Mouse (Mus musculus) MEL (cell line): ENCODE results near the gene Trim46. TPM values are rescaled to one million over a fixed set of nuclear protein-coding genes. Genes with fewer than 3 reads are reported as not detected.

Experiments used
- DNase-seq: peaks from one replicate; pipeline ENCODE4 v3.0.0; 2011; ENCODE audit warnings: low read depth, low spot score
- H3K27ac ChIP-seq: 2 replicates; pipeline ENCODE4 v1.5.1; 2012; ENCODE audit warnings: low read depth, mild to moderate bottlenecking, control low read depth, low read length, moderate library complexity; ENCODE audit not compliant: control insufficient read depth
- H3K27me3 ChIP-seq, 2 experiments: fragments of 150-350 bp in 1 of 2; sonication (generic) in 1 of 2; 2 replicates each; pipeline ENCODE4 v1.6.1; 2012; ENCODE audit warnings: low read length in 2 of 2, mild to moderate bottlenecking in 2 of 2, improper control_type of control experiment in 1 of 2, moderate library complexity in 1 of 2; ENCODE audit not compliant: insufficient read depth in 2 of 2, control insufficient read depth in 1 of 2
- H3K36me3 ChIP-seq, 2 experiments: 2 replicates each; pipeline ENCODE4 v1.6.1; 2012 to 2014; ENCODE audit warnings: low read length in 2 of 2, improper control_type of control experiment in 1 of 2, inconsistent platforms in 1 of 2, mild to moderate bottlenecking in 1 of 2; ENCODE audit not compliant: insufficient read depth in 2 of 2, control insufficient read depth in 1 of 2
- H3K4me1 ChIP-seq, 2 experiments: fragments of 150-350 bp in 1 of 2; sonication (generic) in 1 of 2; 2 replicates each; pipeline ENCODE4 v1.6.1; 2012; ENCODE audit warnings: low read length in 2 of 2, improper control_type of control experiment in 1 of 2, mild to moderate bottlenecking in 1 of 2; ENCODE audit not compliant: insufficient read depth in 2 of 2, control insufficient read depth in 1 of 2
- H3K4me3 ChIP-seq, 2 experiments: fragments of 150-350 bp in 1 of 2; sonication (generic) in 1 of 2; 2 replicates each; pipeline ENCODE4 v1.5.1; 2012; ENCODE audit warnings: low read depth in 2 of 2, low read length in 2 of 2, mild to moderate bottlenecking in 2 of 2, moderate library complexity in 2 of 2, control low read depth in 1 of 2, improper control_type of control experiment in 1 of 2; ENCODE audit not compliant: control insufficient read depth in 1 of 2, insufficient read depth in 1 of 2
- H3K79me2 ChIP-seq: 2 replicates; pipeline ENCODE4 v1.6.1; 2012; ENCODE audit warnings: mild to moderate bottlenecking, low read length, moderate library complexity; ENCODE audit not compliant: control insufficient read depth, poor library complexity, insufficient read depth
- H3K9ac ChIP-seq: 2 replicates; pipeline ENCODE4 v1.6.1; 2012; ENCODE audit warnings: low read depth, mild to moderate bottlenecking, control low read depth, low read length, moderate library complexity; ENCODE audit not compliant: control insufficient read depth, poor library complexity, severe bottlenecking
- H3K9me3 ChIP-seq: fragments of 150-350 bp; sonication (generic); replicated peaks from 2 replicates; pipeline ENCODE4 v1.6.1; 2012; ENCODE audit warnings: mild to moderate bottlenecking, low read length, improper control_type of control experiment, moderate library complexity; ENCODE audit not compliant: insufficient read depth
- BHLHE40 ChIP-seq: IDR thresholded peaks from 2 replicates; pipeline ENCODE4 v1.6.1; 2012; ENCODE audit warnings: low read depth, mild to moderate bottlenecking, inconsistent platforms, low read length, improper control_type of control experiment, borderline replicate concordance
- CHD1 ChIP-seq: IDR thresholded peaks from 2 replicates; pipeline ENCODE4 v1.6.1; 2012; ENCODE audit warnings: low read depth, mild to moderate bottlenecking, inconsistent platforms, low read length, improper control_type of control experiment
- E2F4 ChIP-seq: IDR thresholded peaks from 2 replicates; pipeline ENCODE4 v1.6.1; 2011; ENCODE audit warnings: low read depth, low read length, improper control_type of control experiment, borderline replicate concordance
- ELF1 ChIP-seq: IDR thresholded peaks from 2 replicates; pipeline ENCODE4 v1.6.1; 2014; ENCODE audit warnings: low read depth, mild to moderate bottlenecking, inconsistent platforms, low read length, improper control_type of control experiment, moderate library complexity
- EP300 ChIP-seq, 2 experiments: IDR thresholded peaks; 2 replicates each; pipeline ENCODE4 v1.6.1; 2011; ENCODE audit warnings: improper control_type of control experiment in 2 of 2, low read length in 2 of 2, low read depth in 1 of 2, mild to moderate bottlenecking in 1 of 2
- GABPA ChIP-seq: IDR thresholded peaks from 2 replicates; pipeline ENCODE4 v1.6.1; 2012; ENCODE audit warnings: low read depth, mild to moderate bottlenecking, inconsistent platforms, low read length, improper control_type of control experiment, moderate library complexity
- GATA1 ChIP-seq: IDR thresholded peaks from 2 replicates; pipeline ENCODE4 v1.6.1; 2011; ENCODE audit warnings: low read depth, low read length, improper control_type of control experiment
- MAFK ChIP-seq: IDR thresholded peaks from 2 replicates; pipeline ENCODE4 v1.6.1; 2011; ENCODE audit warnings: low read depth, mild to moderate bottlenecking, low read length, improper control_type of control experiment, borderline replicate concordance
- MAX ChIP-seq: IDR thresholded peaks from 2 replicates; pipeline ENCODE4 v1.6.1; 2011; ENCODE audit warnings: low read length, improper control_type of control experiment
- MEF2A ChIP-seq: IDR thresholded peaks from 2 replicates; pipeline ENCODE4 v1.6.1; 2014; ENCODE audit warnings: low read depth, mild to moderate bottlenecking, inconsistent platforms, low read length, improper control_type of control experiment; ENCODE audit not compliant: poor library complexity, insufficient replicate concordance, severe bottlenecking; ENCODE audit errors: extremely low read depth
- MXI1 ChIP-seq: IDR thresholded peaks from 2 replicates; pipeline ENCODE4 v1.6.1; 2011; ENCODE audit warnings: mild to moderate bottlenecking, low read depth, low read length, improper control_type of control experiment
- MYB ChIP-seq: IDR thresholded peaks from 2 replicates; pipeline ENCODE4 v1.6.1; 2011; ENCODE audit warnings: mild to moderate bottlenecking, low read depth, low read length, improper control_type of control experiment
- MYC ChIP-seq: IDR thresholded peaks from 2 replicates; pipeline ENCODE4 v1.6.1; 2011; ENCODE audit warnings: low read depth, mild to moderate bottlenecking, low read length, improper control_type of control experiment, moderate library complexity
- NELFE ChIP-seq: IDR thresholded peaks from 2 replicates; pipeline ENCODE4 v1.6.1; 2011; ENCODE audit warnings: low read depth, low read length, improper control_type of control experiment
- NRF1 ChIP-seq: IDR thresholded peaks from 2 replicates; pipeline ENCODE4 v1.6.1; 2014; ENCODE audit warnings: low read depth, mild to moderate bottlenecking, inconsistent platforms, low read length, improper control_type of control experiment, moderate library complexity; ENCODE audit not compliant: poor library complexity, insufficient read depth, severe bottlenecking
- POLR2A ChIP-seq, 2 experiments: IDR thresholded peaks; 2 replicates each; pipeline ENCODE4 v1.6.1; 2011 to 2012; ENCODE audit warnings: low read length in 2 of 2, mild to moderate bottlenecking in 2 of 2, control low read depth in 1 of 2, improper control_type of control experiment in 1 of 2, low read depth in 1 of 2, moderate library complexity in 1 of 2; ENCODE audit not compliant: control insufficient read depth in 1 of 2, insufficient read depth in 1 of 2, poor library complexity in 1 of 2
- POLR2AphosphoS2 ChIP-seq: IDR thresholded peaks from 2 replicates; pipeline ENCODE4 v1.6.1; 2011; ENCODE audit warnings: low read length, improper control_type of control experiment
- POLR2AphosphoS5 ChIP-seq: IDR thresholded peaks from 2 replicates; pipeline ENCODE4 v1.6.1; 2012; ENCODE audit warnings: low read depth, borderline replicate concordance, mild to moderate bottlenecking, inconsistent platforms, low read length, moderate library complexity, mixed read lengths
- RAD21 ChIP-seq: IDR thresholded peaks from 2 replicates; pipeline ENCODE4 v1.6.1; 2011; ENCODE audit warnings: mild to moderate bottlenecking, low read depth, low read length, improper control_type of control experiment
- SMC3 ChIP-seq: IDR thresholded peaks from 2 replicates; pipeline ENCODE4 v1.6.1; 2011; ENCODE audit warnings: low read depth, low read length, improper control_type of control experiment
- TAL1 ChIP-seq: IDR thresholded peaks from 2 replicates; pipeline ENCODE4 v1.6.1; 2012; ENCODE audit warnings: mild to moderate bottlenecking, inconsistent platforms, low read length, moderate library complexity, mixed read lengths
- USF1 ChIP-seq: IDR thresholded peaks from 2 replicates; pipeline ENCODE4 v1.6.1; 2014; ENCODE audit warnings: low read depth, mild to moderate bottlenecking, inconsistent platforms, low read length, improper control_type of control experiment, moderate library complexity
- USF2 ChIP-seq, 2 experiments: IDR thresholded peaks; 2 replicates each; pipeline ENCODE4 v1.6.1; 2011 to 2012; ENCODE audit warnings: improper control_type of control experiment in 2 of 2, low read length in 2 of 2, borderline replicate concordance in 1 of 2, inconsistent platforms in 1 of 2, low read depth in 1 of 2, mild to moderate bottlenecking in 1 of 2; ENCODE audit not compliant: insufficient read depth in 1 of 2
- ZKSCAN1 ChIP-seq: IDR thresholded peaks from 2 replicates; pipeline ENCODE4 v1.6.1; 2012; ENCODE audit warnings: low read depth, mild to moderate bottlenecking, inconsistent platforms, low read length, improper control_type of control experiment, moderate library complexity
- ZMIZ1 ChIP-seq: IDR thresholded peaks from 2 replicates; pipeline ENCODE4 v1.6.1; 2012; ENCODE audit warnings: low read depth, mild to moderate bottlenecking, inconsistent platforms, low read length, improper control_type of control experiment, moderate library complexity
- polyA plus RNA-seq, 2 experiments: library from polyadenylated mRNA; stranded (reverse) in 1 of 2; unstranded in 1 of 2; fragments of >175 nt in 1 of 2; fragments of >200 nt in 1 of 2; gene quantifications; 2 replicates each; pipeline versions ENCODE4 v1.2.1 to v1.2.4; 2012; ENCODE audit warnings: low replicate concordance in 2 of 2, low read depth in 1 of 2; ENCODE audit not compliant: insufficient read length in 2 of 2, insufficient read depth in 1 of 2, missing spikeins in 1 of 2
- total RNA-seq: library from RNA; depleted of rRNA; stranded (reverse); fragments of 300-350 nt; gene quantifications from 2 replicates; pipeline ENCODE4 v1.2.3, GENCODE M21; 2012

Gene Trim46
- total and polyA plus RNA-seq, 3 experiments, result 3.3 to 7.7 TPM; not detected in 1

DNA sequence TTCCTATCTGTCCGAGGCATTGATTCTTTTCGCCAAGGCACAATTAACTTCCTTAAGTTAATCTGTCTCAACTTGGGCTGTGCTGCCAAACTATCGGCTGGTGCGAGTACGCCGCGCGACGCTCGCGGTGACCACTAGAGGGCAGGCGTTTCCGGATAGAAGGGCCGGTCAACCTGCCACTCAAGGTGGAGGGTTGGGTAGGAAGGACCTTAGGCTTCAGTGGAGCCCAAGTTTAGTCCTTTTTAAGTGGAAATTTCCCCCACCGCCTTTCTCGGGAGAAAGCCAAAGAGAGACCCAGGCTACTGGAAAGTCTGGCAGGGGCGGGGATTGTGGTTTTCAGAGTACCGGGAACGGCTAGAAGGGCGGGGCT, 17.9 kb downstream of the Trim46 start (continued):
- no peak for TF ChIP-seq NELFE
- no peak for TF ChIP-seq EP300 (IDR thresholded peaks at IDR 0.05; ENCODE audit: low read depth in 1 of 2, low read length in 2 of 2)
- peak; percentile 81 for TF ChIP-seq SMC3
- no peak for TF ChIP-seq GATA1
- TF ChIP-seq NRF1, result no peak
- no peak for TF ChIP-seq ZMIZ1
- peak in 1 of 2 experiments; percentile 35; a peak in 1 of 4 replicates for TF ChIP-seq POLR2A (IDR thresholded peaks at IDR 0.05; ENCODE audit: control insufficient read depth in 1 of 2, insufficient read depth in 1 of 2, low read depth in 1 of 2, low read length in 2 of 2, poor library complexity in 1 of 2)
- TF ChIP-seq ELF1, result peak; percentile 64; the same call in 1 of the 2 replicates
- TF ChIP-seq RAD21, result peak; percentile 60
- TF ChIP-seq MYC, result no peak; the same call in 1 of the 2 replicates
- TF ChIP-seq GABPA, result no peak
- no peak for TF ChIP-seq MAX
- TF ChIP-seq MAFK, result no peak
- TF ChIP-seq CHD1, result no peak
- TF ChIP-seq TAL1, result no peak
- TF ChIP-seq POLR2AphosphoS5, result no peak
- no peak for TF ChIP-seq E2F4
- 0 out of 2 replicates have a peak, but pooled peaks have one; percentile 35 for TF ChIP-seq BHLHE40
- TF ChIP-seq MEF2A, result no peak

DNA sequence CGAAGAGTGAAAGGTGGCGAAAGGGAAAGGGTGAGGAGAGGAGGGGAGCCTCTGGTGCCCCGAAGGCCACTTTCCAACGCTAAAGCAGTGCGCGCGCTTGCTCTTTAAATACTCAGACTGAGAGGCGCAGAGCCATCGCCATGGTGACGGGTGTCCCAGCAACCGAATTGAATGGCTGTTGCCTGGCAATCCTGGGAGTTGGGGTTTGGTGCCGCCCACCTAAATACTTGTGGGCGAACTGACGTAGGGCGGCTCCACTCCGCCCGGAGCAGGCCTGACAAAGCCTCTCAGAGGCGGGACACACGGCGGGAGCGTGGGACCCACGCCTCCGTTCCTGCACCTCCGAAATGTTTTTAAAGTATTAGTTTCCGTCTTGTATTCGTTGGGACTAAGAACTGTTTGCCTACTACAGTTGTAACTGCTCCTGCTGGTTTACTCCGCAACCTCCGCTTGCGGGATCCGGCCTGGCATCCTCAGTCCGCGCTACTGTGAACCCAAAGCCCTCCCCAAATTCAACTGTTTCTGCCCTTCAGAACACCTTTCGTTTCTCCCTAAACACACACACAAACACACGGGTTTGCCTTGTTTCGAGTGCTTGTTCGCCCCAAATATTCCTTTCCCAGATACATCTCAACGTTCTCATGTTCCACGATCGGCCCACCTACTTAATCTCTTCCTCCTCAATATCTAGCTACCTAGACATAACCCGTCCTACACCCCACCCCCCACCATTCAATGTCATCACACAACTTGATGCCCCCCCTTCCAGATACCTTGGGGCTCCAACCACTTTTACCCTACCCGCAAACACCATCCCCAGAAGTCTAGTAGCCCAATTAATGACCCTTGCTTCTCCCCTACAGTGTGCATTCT, 18.6 kb downstream of the Trim46 start:
- H3K27ac ChIP-seq, result no peak overlapping the region
- peak; percentile 80 for DNase-seq
- peak overlapping the region; percentile 65 to 83 for H3K4me3 ChIP-seq
- H3K9me3 ChIP-seq, result no peaks in the 10 kb centered on the region
- H3K79me2 ChIP-seq, result no peaks in the 10 kb centered on the region
- H3K4me1 ChIP-seq, result peaks cover 2 to 8% of the 10 kb centered on the region in 2 experiments; a peak in 3 of 4 replicates
- TF ChIP-seq MYB, result 0 out of 2 replicates have a peak, but pooled peaks have one; percentile 5
- no peak for TF ChIP-seq ZKSCAN1
- no peak for TF ChIP-seq EP300 (IDR thresholded peaks at IDR 0.05; ENCODE audit: low read depth in 1 of 2, low read length in 2 of 2)
- TF ChIP-seq USF2 (IDR thresholded peaks at IDR 0.05; ENCODE audit: borderline replicate concordance in 1 of 2, insufficient read depth in 1 of 2, low read depth in 1 of 2, low read length in 2 of 2), result no peak
- no peak for TF ChIP-seq POLR2AphosphoS5
- TF ChIP-seq USF1, result no peak
- no peak for TF ChIP-seq NELFE
- TF ChIP-seq ELF1, result 0 out of 2 replicates have a peak, but pooled peaks have one; percentile 31
- TF ChIP-seq RAD21, result no peak
- peak; percentile 24; the same call in 1 of the 2 replicates for TF ChIP-seq MXI1
- TF ChIP-seq POLR2AphosphoS2, result no peak
- TF ChIP-seq, all 39 proteins: peak for 3
- H3K36me3 ChIP-seq, result peaks cover 0 to 2% of the 10 kb centered on the region in 2 experiments; a peak in 1 of 4 replicates
- H3K9ac ChIP-seq, result peak overlapping the region; percentile 11
- H3K27me3 ChIP-seq, result no peaks in the 10 kb centered on the region
